In genomic region chr14:45647632-45648031, GRCm38 (mm10) we compare ENCODE assay signal across 27 mouse cellular contexts. TPM values are rescaled to one million over a fixed set of nuclear protein-coding genes. Genes with fewer than 3 reads are reported as not detected.
DNase-seq lines count a peak whose midpoint lies in the region; ATAC-seq and TF ChIP-seq lines count a peak whose summit lies in the region.
"Had no signal": no experiment of that assay in that cellular context is flagged by ENCODE, and none has a peak within 500 bp of the region (broad histone marks: within the 10 kb centered on the region; RNA-seq: fewer than 3 reads in every experiment).

No protein-coding gene starts in this region.

- no peak for ATAC-seq in heart, embryonic 12.5 days (ENCODE audit: insufficient number of reproducible peaks, low FRiP score)
- no peak; the same call in 1 of the 2 replicates for ATAC-seq in heart, embryonic 15.5 days (replicated peaks; ENCODE audit: insufficient number of reproducible peaks, insufficient read depth, low FRiP score, low read depth)
- ATAC-seq in intestine, embryonic 14.5 days (replicated peaks; ENCODE audit: low FRiP score, low TSS enrichment, low read depth) = no peak
- ATAC-seq in intestine, embryonic 15.5 days = no peak
- ATAC-seq in midbrain, embryonic 15.5 days (replicated peaks) = no peak
- ATAC-seq: forebrain, embryonic 16.5 days; intestine, embryonic 16.5 days had no signal

- no peak overlapping the region for H3K4me3 ChIP-seq in heart, embryonic 12.5 days
- H3K4me3 ChIP-seq in heart, embryonic 15.5 days = no peak overlapping the region
- H3K4me3 ChIP-seq in intestine, embryonic 14.5 days (ENCODE audit: low read depth, low read length) = no peak overlapping the region
- H3K4me3 ChIP-seq in intestine, embryonic 15.5 days (replicated peaks) = no peak overlapping the region
- H3K4me3 ChIP-seq in olfactory bulb, adult 2 months (ENCODE audit: insufficient read depth, low read depth, low read length) = no peak overlapping the region
- no peak overlapping the region for H3K4me3 ChIP-seq in midbrain, embryonic 15.5 days
- H3K4me3 ChIP-seq: embryonic facial prominence, embryonic 10.5 days; embryonic facial prominence, embryonic 13.5 days; erythroblast, embryonic 14.5 days; forebrain, embryonic 12.5 days; hindbrain, embryonic 12.5 days; hindbrain, embryonic 15.5 days had no signal

- peak overlapping the region; percentile 8; the same call in 1 of the 2 replicates for H3K4me2 ChIP-seq in heart, embryonic 12.5 days
- H3K4me2 ChIP-seq in heart, embryonic 15.5 days = 0 out of 2 replicates have a peak overlapping the region, but pooled peaks have one; percentile 14
- no peak overlapping the region for H3K4me2 ChIP-seq in intestine, embryonic 14.5 days (ENCODE audit: low read length)
- H3K4me2 ChIP-seq in intestine, embryonic 15.5 days (replicated peaks) = no peak overlapping the region
- H3K4me2 ChIP-seq in midbrain, embryonic 15.5 days = no peak overlapping the region
- H3K4me2 ChIP-seq: embryonic facial prominence, embryonic 13.5 days; forebrain, embryonic 12.5 days; hindbrain, embryonic 12.5 days; hindbrain, embryonic 15.5 days had no signal

- no peaks in the 10 kb centered on the region for H3K27me3 ChIP-seq in heart, embryonic 12.5 days (replicated peaks)
- H3K27me3 ChIP-seq in heart, embryonic 15.5 days = no peaks in the 10 kb centered on the region
- H3K27me3 ChIP-seq in intestine, embryonic 14.5 days (replicated peaks; ENCODE audit: control insufficient read depth, insufficient read depth, low read length) = no peaks in the 10 kb centered on the region
- no peaks in the 10 kb centered on the region for H3K27me3 ChIP-seq in intestine, embryonic 15.5 days (replicated peaks)
- no peaks in the 10 kb centered on the region for H3K27me3 ChIP-seq in midbrain, embryonic 15.5 days (replicated peaks)
- H3K27me3 ChIP-seq: embryonic facial prominence, embryonic 13.5 days; forebrain, embryonic 12.5 days; hindbrain, embryonic 12.5 days; hindbrain, embryonic 15.5 days had no signal

- no peak overlapping the region for H3K9ac ChIP-seq in heart, embryonic 12.5 days
- H3K9ac ChIP-seq in heart, embryonic 15.5 days = no peak overlapping the region
- H3K9ac ChIP-seq in intestine, embryonic 14.5 days (ENCODE audit: low read length) = no peak overlapping the region
- no peak overlapping the region for H3K9ac ChIP-seq in intestine, embryonic 15.5 days
- H3K9ac ChIP-seq in midbrain, embryonic 15.5 days = no peak overlapping the region
- H3K9ac ChIP-seq: embryonic facial prominence, embryonic 13.5 days; forebrain, embryonic 12.5 days; hindbrain, embryonic 12.5 days; hindbrain, embryonic 15.5 days had no signal

- no peak for DNase-seq in heart, postnatal 36 days
- DNase-seq in heart, postnatal 25 days (ENCODE audit: low spot score) = no peak
- DNase-seq in intestine, embryonic 14.5 days (ENCODE audit: low spot score) = peak; percentile 15
- DNase-seq: adrenal gland, adult 2 months; adrenal gland, postnatal 14 days; cerebellum, adult 11-12 months; cerebellum, adult 8-10 months; cerebellum, postnatal 10 days; cerebellum, postnatal 36 days; embryo, embryonic 11 days; gastrocnemius, postnatal 10 days; gastrocnemius, postnatal 36 days; kidney, adult 18-20 months; kidney, adult 9 months had no signal

- H3K9me3 ChIP-seq in heart, embryonic 12.5 days (replicated peaks) = no peaks in the 10 kb centered on the region
- no peaks in the 10 kb centered on the region for H3K9me3 ChIP-seq in heart, embryonic 15.5 days (replicated peaks)
- H3K9me3 ChIP-seq in intestine, embryonic 14.5 days (ENCODE audit: control insufficient read depth, low read length) = no peaks in the 10 kb centered on the region
- H3K9me3 ChIP-seq in intestine, embryonic 15.5 days = no peaks in the 10 kb centered on the region
- no peaks in the 10 kb centered on the region for H3K9me3 ChIP-seq in midbrain, embryonic 15.5 days
- H3K9me3 ChIP-seq: embryonic facial prominence, embryonic 10.5 days; embryonic facial prominence, embryonic 13.5 days; forebrain, embryonic 12.5 days; hindbrain, embryonic 12.5 days; hindbrain, embryonic 15.5 days had no signal

- TF ChIP-seq POLR2A in olfactory bulb, adult 2 months (IDR thresholded peaks at IDR 0.05; ENCODE audit: insufficient read depth, low read depth, low read length) = no peak

- H3K36me3 ChIP-seq in heart, embryonic 12.5 days = no peaks in the 10 kb centered on the region
- H3K36me3 ChIP-seq in heart, embryonic 15.5 days = no peaks in the 10 kb centered on the region
- no peaks in the 10 kb centered on the region for H3K36me3 ChIP-seq in intestine, embryonic 14.5 days (ENCODE audit: control insufficient read depth, insufficient read depth, low read length)
- no peaks in the 10 kb centered on the region for H3K36me3 ChIP-seq in intestine, embryonic 15.5 days
- no peaks in the 10 kb centered on the region for H3K36me3 ChIP-seq in midbrain, embryonic 15.5 days (replicated peaks)
- H3K36me3 ChIP-seq: embryonic facial prominence, embryonic 10.5 days; embryonic facial prominence, embryonic 13.5 days; forebrain, embryonic 12.5 days; hindbrain, embryonic 12.5 days; hindbrain, embryonic 15.5 days had no signal

- H3K27ac ChIP-seq in heart, embryonic 12.5 days (ENCODE audit: poor library complexity, severe bottlenecking) = no peak overlapping the region
- H3K27ac ChIP-seq in heart, embryonic 15.5 days = peak overlapping the region; percentile 24; the same call in 1 of the 2 replicates
- no peak overlapping the region for H3K27ac ChIP-seq in intestine, embryonic 14.5 days (ENCODE audit: low read depth)
- H3K27ac ChIP-seq in intestine, embryonic 15.5 days = no peak overlapping the region
- H3K27ac ChIP-seq in olfactory bulb, adult 2 months (ENCODE audit: insufficient read depth, low read depth, low read length) = peak overlapping the region; percentile 22; the same call in 1 of the 2 replicates
- no peak overlapping the region for H3K27ac ChIP-seq in midbrain, embryonic 15.5 days
- H3K27ac ChIP-seq: embryonic facial prominence, embryonic 10.5 days; embryonic facial prominence, embryonic 13.5 days; forebrain, embryonic 12.5 days; hindbrain, embryonic 12.5 days had no signal

- WGBS in heart, embryonic 12.5 days = 66% methylated on average over 11 of the region's 11 CpGs
- 58% methylated on average over 11 of the region's 11 CpGs for WGBS in heart, embryonic 15.5 days
- WGBS in intestine, embryonic 14.5 days = 87% methylated on average over 11 of the region's 11 CpGs
- 88% methylated on average over 11 of the region's 11 CpGs for WGBS in intestine, embryonic 15.5 days
- 51% methylated on average over 11 of the region's 11 CpGs for WGBS in olfactory bulb, adult 2 months
- WGBS in midbrain, embryonic 15.5 days = 92% methylated on average over 11 of the region's 11 CpGs

- intact Hi-C loops in heart, postnatal 36 days (cut with DNase I) = no loop called here
- intact Hi-C loops in heart, postnatal 25 days (cut with DNase I) = no loop called here

- no peak for TF ChIP-seq CTCF in olfactory bulb, adult 2 months (IDR thresholded peaks at IDR 0.05; ENCODE audit: insufficient read depth, low read depth, low read length)

- peaks cover 57% of the 10 kb centered on the region for H3K4me1 ChIP-seq in heart, embryonic 12.5 days (replicated peaks)
- peaks cover 46% of the 10 kb centered on the region for H3K4me1 ChIP-seq in heart, embryonic 15.5 days (replicated peaks)
- H3K4me1 ChIP-seq in intestine, embryonic 14.5 days (replicated peaks; ENCODE audit: control insufficient read depth, insufficient read depth, low read length) = no peaks in the 10 kb centered on the region
- H3K4me1 ChIP-seq in intestine, embryonic 15.5 days (replicated peaks) = peaks cover 5% of the 10 kb centered on the region; the same call in 1 of the 2 replicates
- H3K4me1 ChIP-seq in olfactory bulb, adult 2 months (ENCODE audit: control insufficient read depth, insufficient read depth, low read length) = peaks cover 27% of the 10 kb centered on the region
- H3K4me1 ChIP-seq in midbrain, embryonic 15.5 days = peaks cover 43% of the 10 kb centered on the region

RNA-seq across cellular contexts. Expression of gene Ddhd1, which starts 10.3 kb away (rescaled TPM):
- polyA plus RNA-seq in heart, embryonic 12.5 days (2016; fragmentation: Nextera tagmentation; extraction: Ambion mirVana) = 12.6 and 16.3 TPM in 2 replicates
- 1 to 10 TPM; 8.6 to 9.3 TPM for total RNA-seq in heart, postnatal 36 days (2021)
- polyA plus RNA-seq in heart, embryonic 15.5 days (2015; fragmentation: Nextera tagmentation; extraction: Ambion mirVana) = 7.3 and 8.0 TPM in 2 replicates
- total RNA-seq in heart, postnatal 25 days (2021) = 1 to 10 TPM; 8.2 to 8.3 TPM
- 13.0 and 13.1 TPM in 2 replicates for polyA plus RNA-seq in intestine, embryonic 14.5 days (2014; fragmentation: Nextera tagmentation; extraction: Ambion mirVana)
- polyA plus RNA-seq in intestine, embryonic 15.5 days (2015; fragmentation: Nextera tagmentation; extraction: Ambion mirVana) = 6.7 and 8.6 TPM in 2 replicates
- polyA plus RNA-seq in olfactory bulb, adult 2 months (2012; ENCODE audit: insufficient read depth, insufficient read length, low replicate concordance, missing spikeins) = 333 TPM in 1 of 2 replicates, not detected in the other
- polyA plus RNA-seq in midbrain, embryonic 15.5 days (2015; fragmentation: Nextera tagmentation; extraction: Ambion mirVana) = 19.3 and 19.8 TPM in 2 replicates

Comparison
In these comparisons a context has a peak if more than half of its experiments do, and no peak if none do; other contexts are left out.
1. H3K27ac ChIP-seq: peak in heart, embryonic 15.5 days (single experiment) and olfactory bulb, adult 2 months (single experiment); none in heart, embryonic 12.5 days (single experiment), intestine, embryonic 14.5 days (single experiment), intestine, embryonic 15.5 days (single experiment) and midbrain, embryonic 15.5 days (single experiment).
2. H3K4me2 ChIP-seq: peak in heart, embryonic 12.5 days (single experiment) and heart, embryonic 15.5 days (single experiment); none in intestine, embryonic 14.5 days (single experiment), intestine, embryonic 15.5 days (single experiment) and midbrain, embryonic 15.5 days (single experiment).
3. RNA of gene Ddhd1, which starts 10.3 kb away (polyA plus RNA-seq): 333 TPM in olfactory bulb, adult 2 months; 19.3 to 19.8 TPM in midbrain, embryonic 15.5 days, 13.0 to 13.1 TPM in intestine, embryonic 14.5 days, 12.6 to 16.3 TPM in heart, embryonic 12.5 days, 7.3 to 8.0 TPM in heart, embryonic 15.5 days and 6.7 to 8.6 TPM in intestine, embryonic 15.5 days; every median in the first group is over 10 times any median in the second.